Mouse (Mus musculus): ENCODE results near the gene Traf2. TPM values are rescaled to one million over a fixed set of nuclear protein-coding genes. Genes with fewer than 3 reads are reported as not detected.
A peak's percentile ranks its signal among the peaks of the same experiment; 100 is the strongest.

The Traf2 gene
- total RNA-seq (2014; rRNA removed) (10.0 and 11.4 TPM in 2 replicates), polyA plus RNA-seq (2015; fragmentation: Nextera tagmentation; extraction: Ambion mirVana) (9.2 and 9.3 TPM in 2 replicates)

- H3K27ac ChIP-seq: peak within 1 kb of the TSS; percentile 41; the same call in 1 of the 2 replicates
- no peaks in the 10 kb centered on the region for H3K9me3 ChIP-seq (ENCODE audit: low read length)
- no peaks in the 10 kb centered on the region for H3K27me3 ChIP-seq (ENCODE audit: insufficient read depth, low read length)
- no peak for TF ChIP-seq CTCF (IDR thresholded peaks at IDR 0.05; ENCODE audit: low read depth)
- WGBS: 3% methylated on average over 48 of the region's 48 CpGs
- DNase-seq (ENCODE audit: low spot score) (peak; percentile 99), ATAC-seq (peak; percentile 99)
- H3K36me3 ChIP-seq (ENCODE audit: insufficient read depth, low read length): no peaks in the 10 kb centered on the region
- H3K9ac ChIP-seq (replicated peaks; ENCODE audit: low read length): peak within 1 kb of the TSS; percentile 56
- H3K4me1 ChIP-seq (ENCODE audit: insufficient read depth, low read length): no peaks in the 10 kb centered on the region
- H3K4me2 ChIP-seq (ENCODE audit: low read depth, low read length): peak within 1 kb of the TSS; percentile 82
- peak within 1 kb of the TSS; percentile 65 for H3K4me3 ChIP-seq (ENCODE audit: low read length)
Observed at GRCm38 (mm10) chr2:25546811-25547491, at the start of gene Traf2. Traf2 (minus strand) TSS chr2:25546940.

GRCm38 (mm10) chr2:25591863-25592262 is 45.1 kb upstream of the Traf2 start:
- Histone ChIP-seq H3K4me2 (ENCODE audit: low read depth, low read length) (no peak overlapping the region), H3K4me3 (ENCODE audit: low read length) (no peak overlapping the region), H3K4me1 (ENCODE audit: insufficient read depth, low read length) (no peaks in the 10 kb centered on the region), H3K27me3 (ENCODE audit: insufficient read depth, low read length) (no peaks in the 10 kb centered on the region), H3K9me3 (ENCODE audit: low read length) (no peaks in the 10 kb centered on the region), H3K9ac (replicated peaks; ENCODE audit: low read length) (no peak overlapping the region), H3K36me3 (ENCODE audit: insufficient read depth, low read length) (peaks cover 63% of the 10 kb centered on the region), H3K27ac (no peak overlapping the region)
- DNase-seq (ENCODE audit: low spot score) (peak; percentile 40), ATAC-seq (no peak)
- whole genome bisulfite sequencing: 68% methylated on average over 2 of the region's 2 CpGs
- TF ChIP-seq CTCF (IDR thresholded peaks at IDR 0.05; ENCODE audit: low read depth): peak; percentile 53

- Histone ChIP-seq H3K36me3 (ENCODE audit: insufficient read depth, low read length) (peaks cover 42% of the 10 kb centered on the region), H3K9ac (replicated peaks; ENCODE audit: low read length) (no peak overlapping the region), H3K27ac (no peak overlapping the region), H3K27me3 (ENCODE audit: insufficient read depth, low read length) (no peaks in the 10 kb centered on the region), H3K4me3 (ENCODE audit: low read length) (no peak overlapping the region), H3K4me1 (ENCODE audit: insufficient read depth, low read length) (no peaks in the 10 kb centered on the region), H3K9me3 (ENCODE audit: low read length) (no peaks in the 10 kb centered on the region), H3K4me2 (ENCODE audit: low read depth, low read length) (no peak overlapping the region)
- no peak for ATAC-seq
- no peak for DNase-seq (ENCODE audit: low spot score)
- 96% methylated on average over 8 of the region's 8 CpGs for WGBS
- TF ChIP-seq CTCF (IDR thresholded peaks at IDR 0.05; ENCODE audit: low read depth): no peak
Observed at GRCm38 (mm10) chr2:25588227-25588907, 41.6 kb upstream of the Traf2 start.

- Histone ChIP-seq H3K4me2 (ENCODE audit: low read depth, low read length) (no peak overlapping the region), H3K9ac (replicated peaks; ENCODE audit: low read length) (no peak overlapping the region), H3K27ac (no peak overlapping the region), H3K4me1 (ENCODE audit: insufficient read depth, low read length) (peaks cover 8% of the 10 kb centered on the region), H3K36me3 (ENCODE audit: insufficient read depth, low read length) (peaks cover 35% of the 10 kb centered on the region; the same call in 1 of the 2 replicates), H3K4me3 (ENCODE audit: low read length) (no peak overlapping the region), H3K27me3 (ENCODE audit: insufficient read depth, low read length) (no peaks in the 10 kb centered on the region), H3K9me3 (ENCODE audit: low read length) (no peaks in the 10 kb centered on the region)
- TF ChIP-seq CTCF (IDR thresholded peaks at IDR 0.05; ENCODE audit: low read depth): no peak
- WGBS: 90% methylated on average over 8 of the region's 8 CpGs
- ATAC-seq (no peak), DNase-seq (ENCODE audit: low spot score) (no peak)
Observed at GRCm38 (mm10) chr2:25587290-25587689, 40.5 kb upstream of the Traf2 start.

- H3K4me3 ChIP-seq (ENCODE audit: low read length): no peak overlapping the region
- H3K27me3 ChIP-seq (ENCODE audit: insufficient read depth, low read length): no peaks in the 10 kb centered on the region
- ATAC-seq (no peak), DNase-seq (ENCODE audit: low spot score) (no peak)
- TF ChIP-seq CTCF (IDR thresholded peaks at IDR 0.05; ENCODE audit: low read depth): no peak
- no peak overlapping the region for H3K9ac ChIP-seq (replicated peaks; ENCODE audit: low read length)
- WGBS: 73% methylated on average over 3 of the region's 3 CpGs
- peaks cover 21% of the 10 kb centered on the region for H3K4me1 ChIP-seq (ENCODE audit: insufficient read depth, low read length)
- H3K4me2 ChIP-seq (ENCODE audit: low read depth, low read length): no peak overlapping the region
- H3K36me3 ChIP-seq (ENCODE audit: insufficient read depth, low read length): peaks cover 20% of the 10 kb centered on the region; the same call in 1 of the 2 replicates
- no peak overlapping the region for H3K27ac ChIP-seq
- H3K9me3 ChIP-seq (ENCODE audit: low read length): no peaks in the 10 kb centered on the region
Observed at GRCm38 (mm10) chr2:25585601-25586000, 38.9 kb upstream of the Traf2 start.

- DNase-seq (ENCODE audit: low spot score) (no peak), ATAC-seq (no peak)
- WGBS: 65% methylated on average over 4 of the region's 4 CpGs
- Histone ChIP-seq H3K9ac (replicated peaks; ENCODE audit: low read length) (no peak overlapping the region), H3K27ac (no peak overlapping the region), H3K36me3 (ENCODE audit: insufficient read depth, low read length) (peaks cover 13% of the 10 kb centered on the region; the same call in 1 of the 2 replicates), H3K4me1 (ENCODE audit: insufficient read depth, low read length) (peaks cover 27% of the 10 kb centered on the region), H3K4me2 (ENCODE audit: low read depth, low read length) (no peak overlapping the region), H3K4me3 (ENCODE audit: low read length) (no peak overlapping the region), H3K27me3 (ENCODE audit: insufficient read depth, low read length) (peaks cover 3% of the 10 kb centered on the region), H3K9me3 (ENCODE audit: low read length) (no peaks in the 10 kb centered on the region)
- TF ChIP-seq CTCF (IDR thresholded peaks at IDR 0.05; ENCODE audit: low read depth): no peak
Observed at GRCm38 (mm10) chr2:25584856-25585255, 38.1 kb upstream of the Traf2 start.
